Mouse (Mus musculus): ENCODE measurements at regions not wholly inside any gene's neighbourhood (a gene's known extent, or its start where the extent isn't known, plus 50 kb on each side); places are given as distances from the start of the nearest gene placed in this dataset.

- no peak for DNase-seq
Measured at GRCm38 (mm10) chr17:51391871-51392270, 212.7 kb upstream of the Tbc1d5 start.

DNA sequence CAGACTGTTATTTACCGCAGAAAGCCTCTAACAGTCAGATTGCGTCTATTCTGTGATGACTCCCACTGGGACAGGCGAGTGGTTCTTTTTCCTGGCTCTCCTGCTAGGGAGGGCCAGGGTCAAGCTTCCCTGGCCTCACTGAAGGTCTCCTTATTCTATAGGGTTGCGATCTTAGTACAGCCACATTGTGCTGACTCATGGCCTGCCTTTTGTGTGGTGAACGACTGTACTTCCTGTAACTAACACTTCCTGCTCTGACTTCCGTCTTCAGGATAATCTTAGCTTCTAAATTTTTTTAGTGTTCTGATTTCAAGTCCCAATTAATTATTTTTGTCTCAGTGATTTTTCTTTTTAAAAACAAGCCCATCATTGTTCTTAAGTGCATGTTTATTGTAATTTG is 203.4 kb upstream of the Tbc1d5 start:
- DNase-seq: no peak

DNA sequence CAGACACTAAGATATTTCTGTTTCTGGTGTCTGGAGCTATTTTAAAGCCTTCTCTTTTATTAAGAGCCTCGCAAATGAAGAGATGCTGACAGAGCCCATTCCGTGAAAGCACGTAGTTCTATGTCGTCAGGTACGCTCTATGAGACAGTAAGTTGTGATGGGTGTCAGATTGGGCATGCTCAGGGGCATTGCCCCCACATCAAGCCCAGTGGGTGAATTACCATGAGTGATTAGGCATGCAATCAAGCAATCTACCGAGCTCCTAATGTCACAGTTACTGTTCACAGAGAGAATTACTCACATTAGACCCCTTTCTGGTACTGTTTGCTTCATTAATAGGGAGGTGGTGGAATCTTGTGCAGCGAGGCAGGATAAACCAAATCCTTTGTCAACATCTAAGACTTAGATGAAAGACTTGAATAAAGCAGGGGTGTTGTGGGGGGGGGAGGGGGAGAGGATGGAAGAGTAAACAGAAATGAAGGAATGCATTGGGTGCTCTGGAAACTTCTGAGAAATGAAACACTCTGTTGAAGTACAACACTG is 192.9 kb upstream of the Tbc1d5 start:
- DNase-seq: no peak

- DNase-seq: no peak
Measured at GRCm38 (mm10) chr17:51370990-51371389, 191.8 kb upstream of the Tbc1d5 start.

- no peak for DNase-seq
Measured at GRCm38 (mm10) chr17:51370085-51370484, 190.9 kb upstream of the Tbc1d5 start.

GRCm38 (mm10) chr17:51362801-51363200 is 183.6 kb upstream of the Tbc1d5 start:
- no peak for DNase-seq

DNA sequence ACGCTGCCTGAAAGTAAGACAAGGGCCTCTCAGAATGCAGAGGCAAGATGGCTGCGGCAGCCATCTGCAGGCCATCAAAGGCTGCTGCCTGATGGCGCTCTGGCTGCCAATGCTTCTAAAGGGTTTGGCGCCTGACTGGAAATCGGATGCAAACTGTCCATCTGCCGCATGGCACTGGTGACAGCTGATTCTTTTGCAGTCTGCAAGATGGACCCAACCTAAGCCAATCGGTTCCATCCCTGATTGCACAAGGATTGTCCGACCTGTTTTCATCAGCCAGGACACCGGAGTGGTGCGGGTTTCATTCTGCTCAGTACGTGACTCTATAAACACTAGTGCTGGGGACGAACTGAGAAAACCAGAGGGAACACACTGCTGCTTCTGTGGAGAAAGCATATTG is 183.1 kb upstream of the Tbc1d5 start:
- DNase-seq: no peak

DNA sequence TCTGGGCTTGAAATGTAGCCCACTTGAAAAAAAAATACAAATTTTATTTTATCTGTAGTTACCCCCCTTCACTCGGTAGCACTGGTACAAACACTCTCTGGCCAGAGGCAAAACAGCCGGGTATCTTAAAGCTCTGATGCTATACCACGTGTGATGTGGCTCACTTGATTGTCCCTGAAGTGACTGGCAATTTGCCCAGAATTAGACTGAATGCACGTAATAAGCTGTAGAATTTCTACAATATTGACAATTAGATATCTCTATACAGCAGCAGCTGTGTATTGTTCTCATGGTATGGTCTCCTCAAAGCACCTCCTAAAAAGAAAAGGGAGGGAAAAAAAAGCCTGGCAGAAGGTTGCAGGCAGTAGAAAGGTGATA is 179.2 kb upstream of the Tbc1d5 start:
- DNase-seq: no peak

GRCm38 (mm10) chr17:51357690-51358361 is 178.7 kb upstream of the Tbc1d5 start:
- DNase-seq: no peak

- DNase-seq: no peak
Measured at GRCm38 (mm10) chr17:51356447-51356846, 177.3 kb upstream of the Tbc1d5 start.

DNA sequence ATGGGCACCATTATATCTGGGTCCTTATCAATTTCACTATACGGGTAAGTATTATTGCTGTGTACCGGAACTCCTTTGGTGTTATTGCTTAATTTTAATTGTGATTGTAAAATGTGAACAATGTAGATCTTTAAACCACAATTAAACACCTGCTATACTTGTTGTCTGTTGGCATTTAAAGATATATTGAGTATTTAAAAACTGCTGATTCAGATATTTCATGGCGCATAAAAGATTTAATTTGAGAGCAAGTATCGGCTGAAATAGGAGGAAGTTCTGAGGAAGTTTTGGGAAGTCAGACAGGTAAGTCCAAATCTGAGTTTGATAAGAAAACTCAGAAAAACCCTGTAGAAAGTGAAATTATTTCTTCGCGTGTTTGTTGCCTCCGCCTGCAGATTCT is 142.7 kb upstream of the Tbc1d5 start:
- DNase-seq: no peak

- DNase-seq: peak; percentile 7
Measured at GRCm38 (mm10) chr17:51321025-51321424, 141.9 kb upstream of the Tbc1d5 start.

GRCm38 (mm10) chr17:51304964-51305363 is 125.8 kb upstream of the Tbc1d5 start:
- no peak for DNase-seq

GRCm38 (mm10) chr17:51290741-51291140 is 111.6 kb upstream of the Tbc1d5 start:
- no peak for DNase-seq

GRCm38 (mm10) chr17:51288751-51289150 is 109.6 kb upstream of the Tbc1d5 start:
- peak; percentile 10 for DNase-seq

DNA sequence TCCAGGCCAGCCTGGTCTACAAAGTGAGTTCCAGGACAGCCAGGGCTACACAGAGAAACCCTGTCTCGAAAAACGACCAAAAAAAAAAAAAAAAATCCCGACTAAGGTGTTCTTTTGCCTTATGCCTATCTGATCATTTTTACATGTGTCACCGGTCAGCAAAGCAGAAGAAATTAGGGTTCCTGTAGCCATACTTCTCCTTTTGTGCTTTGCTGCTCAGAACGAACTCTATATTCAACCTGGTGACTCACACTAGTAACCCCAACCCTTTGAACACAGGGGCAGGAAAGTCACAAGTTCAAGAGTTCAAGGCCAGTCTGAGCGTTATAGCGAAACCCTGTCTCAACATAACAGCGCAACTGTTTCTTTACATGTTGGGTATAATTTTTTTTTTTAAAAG is 108.7 kb upstream of the Tbc1d5 start:
- DNase-seq: no peak

GRCm38 (mm10) chr17:51285362-51285761 is 106.2 kb upstream of the Tbc1d5 start:
- no peak for DNase-seq

GRCm38 (mm10) chr17:51278771-51279170 is 99.6 kb upstream of the Tbc1d5 start:
- DNase-seq: no peak

- no peak for DNase-seq
Measured at GRCm38 (mm10) chr17:51278094-51278493, 98.9 kb upstream of the Tbc1d5 start.

DNA sequence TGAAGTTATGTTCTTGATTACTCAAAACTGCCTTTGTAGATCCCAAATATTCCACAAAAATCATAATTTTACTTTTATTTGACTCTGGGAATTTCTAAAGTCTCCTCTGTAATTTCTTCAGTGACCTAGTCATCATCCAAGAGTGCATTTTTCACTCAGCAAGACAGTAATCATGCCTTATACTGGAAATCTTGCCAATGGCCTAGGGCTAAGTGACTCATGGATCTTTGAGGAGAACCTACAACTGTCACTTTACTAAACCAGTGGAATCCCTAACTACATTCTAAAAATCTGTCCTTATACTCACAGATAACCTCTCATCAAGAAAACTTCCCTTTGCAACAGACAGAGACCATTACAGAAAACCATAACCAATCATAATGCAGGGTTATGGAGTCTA is 98.0 kb upstream of the Tbc1d5 start:
- DNase-seq: no peak

DNA sequence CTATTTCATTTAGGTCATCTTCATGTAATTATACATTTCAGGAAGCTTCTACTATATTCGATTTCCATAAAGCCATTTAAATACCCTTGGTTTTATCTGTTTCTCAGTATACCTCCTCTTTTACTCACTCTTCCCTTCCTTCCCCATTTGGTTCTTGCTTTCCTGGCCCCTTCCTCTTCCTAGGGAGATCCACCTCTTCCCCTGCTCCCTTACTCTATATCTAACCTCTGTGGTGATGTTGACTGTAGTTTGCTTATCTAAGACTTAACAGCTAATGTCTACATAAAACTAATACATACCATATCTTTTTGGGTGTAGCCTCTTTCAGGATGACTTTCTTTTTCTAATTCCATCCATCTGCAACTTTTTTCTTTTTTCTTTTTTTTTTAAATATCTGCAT is 92.9 kb upstream of the Tbc1d5 start:
- no peak for DNase-seq

DNA sequence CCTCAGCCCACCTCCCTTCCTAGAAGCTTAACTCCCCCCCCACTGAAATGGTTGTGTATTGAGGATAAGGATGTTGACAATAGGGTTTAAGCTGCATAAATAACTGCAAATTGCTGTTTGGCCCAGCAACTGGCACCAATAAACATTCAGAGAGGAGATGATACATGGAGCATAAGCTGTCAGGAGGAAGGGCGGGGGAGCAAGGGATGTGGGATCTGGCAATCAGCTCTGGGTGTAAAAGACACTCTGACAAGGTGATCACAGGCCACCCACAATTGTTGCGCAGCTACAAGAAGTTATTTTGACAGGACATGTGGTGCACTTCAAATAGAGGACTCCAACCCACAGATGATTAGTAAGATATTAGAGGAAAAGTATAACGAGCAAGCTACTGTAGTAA is 83.8 kb upstream of the Tbc1d5 start:
- DNase-seq: no peak

- DNase-seq: no peak
Measured at GRCm38 (mm10) chr17:51262404-51262803, 83.3 kb upstream of the Tbc1d5 start.

DNA sequence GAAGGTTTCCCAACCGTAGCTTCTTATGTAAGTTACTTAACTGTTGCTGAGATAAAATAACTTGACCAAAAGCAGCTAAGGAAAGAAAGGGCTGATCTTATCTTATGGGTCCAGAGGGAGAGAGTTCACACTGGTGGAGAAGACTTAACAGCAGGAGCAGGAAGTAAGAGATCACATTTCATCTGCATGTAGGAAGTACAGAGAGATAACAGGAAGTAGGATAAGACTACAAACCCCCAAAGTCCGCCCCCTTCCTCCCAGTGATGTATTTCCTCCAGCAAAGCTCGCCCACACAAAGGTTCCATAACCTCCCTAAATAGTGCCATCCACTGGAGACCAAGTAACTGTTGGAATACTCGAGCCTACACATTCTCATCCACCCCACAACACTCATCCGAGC is 79.2 kb upstream of the Tbc1d5 start:
- no peak for DNase-seq

- no peak for DNase-seq
Measured at GRCm38 (mm10) chr17:51248543-51248942, 69.4 kb upstream of the Tbc1d5 start.
